In the genomic region with DNA sequence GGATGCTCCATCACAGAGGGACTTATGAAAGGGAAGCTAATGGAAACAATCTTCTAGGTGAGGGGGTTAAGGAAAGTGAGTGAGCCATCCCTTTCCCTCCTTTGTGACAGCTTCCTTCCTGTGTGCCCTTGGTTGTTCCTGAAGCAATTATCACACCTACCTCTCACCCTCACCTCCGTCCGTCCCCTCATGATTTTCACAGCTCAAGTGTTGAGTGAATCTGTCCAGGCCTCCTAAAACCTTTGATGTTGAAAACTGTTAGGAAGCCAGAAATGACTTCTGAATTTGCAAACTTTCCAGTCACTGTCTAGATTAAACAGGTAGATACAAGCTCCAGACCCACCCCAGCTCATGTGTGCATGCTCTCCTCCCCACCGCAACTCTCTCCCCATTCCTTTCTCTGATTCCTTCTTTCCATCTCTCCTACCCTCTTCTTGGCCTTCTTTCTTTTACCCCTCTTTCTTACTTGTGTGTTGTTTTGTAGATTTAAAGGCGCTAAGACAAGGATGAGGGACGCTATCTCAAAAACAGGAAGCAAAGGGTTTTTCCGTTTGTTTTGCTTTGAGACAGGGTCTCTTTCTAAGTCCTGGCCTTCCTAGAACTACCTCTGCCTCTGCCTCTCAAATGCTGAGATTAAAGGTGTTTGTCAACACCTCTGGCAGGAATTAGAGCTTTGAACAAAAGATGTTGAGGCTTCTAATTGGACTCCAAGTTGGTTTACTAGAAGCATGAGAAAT, we compare ENCODE assay signal across 32 mouse cellular contexts. TPM values are rescaled to one million over a fixed set of nuclear protein-coding genes. Genes with fewer than 3 reads are reported as not detected.
A peak's percentile ranks its signal among the peaks of the same experiment; 100 is the strongest.
DNase-seq lines count a peak whose midpoint lies in the region; ATAC-seq and TF ChIP-seq lines count a peak whose summit lies in the region.
"Had no signal": no experiment of that assay in that cellular context is flagged by ENCODE, and none has a peak within 500 bp of the region (broad histone marks: within the 10 kb centered on the region; RNA-seq: fewer than 3 reads in every experiment).

No protein-coding gene starts in this region.

- in situ Hi-C loops in CH12.LX (cut with MboI; ENCODE audit: low pct_ligation_motif_present, low pct_unique_long_range_greater_than_20kb, low sequenced_read_pairs) = no loop called here

- 48% methylated on average over 6 of the region's 6 CpGs for WGBS in heart, embryonic 10.5 days
- 55% methylated on average over 6 of the region's 6 CpGs for WGBS in heart, embryonic 12.5 days
- 52% methylated on average over 6 of the region's 6 CpGs for WGBS in thymus, adult 2 months

- TF ChIP-seq CTCF in thymus, adult 2 months (IDR thresholded peaks at IDR 0.05; ENCODE audit: borderline replicate concordance, control insufficient read depth, extremely low read depth, insufficient read depth, low read length, poor library complexity) = no peak
- TF ChIP-seq CTCF in CH12.LX (conservative IDR thresholded peaks at IDR 0.05 in 1 of 2, IDR thresholded peaks at IDR 0.05 in 1 of 2; ENCODE audit: low read depth in 2 of 2, low read length in 2 of 2) = no peak
- TF ChIP-seq CTCF in left cerebral cortex, adult 2 months (IDR thresholded peaks at IDR 0.05) = no peak

- H3K9ac ChIP-seq in heart, embryonic 12.5 days = no peak overlapping the region
- H3K9ac ChIP-seq in CH12.LX (ENCODE audit: insufficient read depth, low read depth) = peak overlapping the region; percentile 36
- H3K9ac ChIP-seq: embryonic facial prominence, embryonic 12.5 days; forebrain, embryonic 15.5 days; limb, embryonic 13.5 days; lung, embryonic 15.5 days; midbrain, embryonic 15.5 days; neural tube, embryonic 12.5 days had no signal

- no peaks in the 10 kb centered on the region for H3K79me2 ChIP-seq in CH12.LX (replicated peaks; ENCODE audit: control insufficient read depth, extremely low read depth, insufficient read depth, poor library complexity, severe bottlenecking)

- no peak overlapping the region for H3K4me2 ChIP-seq in heart, embryonic 12.5 days
- H3K4me2 ChIP-seq in CH12.LX (ENCODE audit: insufficient read depth, low read depth, poor library complexity, severe bottlenecking) = peak overlapping the region; percentile 70
- H3K4me2 ChIP-seq: embryonic facial prominence, embryonic 12.5 days; forebrain, embryonic 15.5 days; limb, embryonic 13.5 days; liver, embryonic 11.5 days; lung, embryonic 15.5 days; midbrain, embryonic 15.5 days; neural tube, embryonic 12.5 days had no signal

- intact Hi-C loops in left cerebral cortex, adult 2 months (cut with DNase I) = no loop called here

- H3K27ac ChIP-seq in heart, embryonic 10.5 days = no peak overlapping the region
- H3K27ac ChIP-seq in heart, embryonic 12.5 days (ENCODE audit: poor library complexity, severe bottlenecking) = no peak overlapping the region
- H3K27ac ChIP-seq in thymus, adult 2 months (ENCODE audit: control insufficient read depth, insufficient read depth, low read length) = peak overlapping the region; percentile 84
- peak overlapping the region; percentile 61; the same call in 1 of the 2 replicates for H3K27ac ChIP-seq in CH12.LX (ENCODE audit: insufficient read depth, low read depth)
- no peak overlapping the region for H3K27ac ChIP-seq in left cerebral cortex, adult 2 months
- H3K27ac ChIP-seq: embryonic facial prominence, embryonic 12.5 days; forebrain, embryonic 15.5 days; heart, adult 2 months; hindbrain, postnatal 0 days; layer of hippocampus, adult 2 months; limb, embryonic 13.5 days; lung, embryonic 15.5 days; midbrain, embryonic 15.5 days; neural tube, embryonic 12.5 days had no signal

- dilution Hi-C loops in CH12.LX (cut with MboI; ENCODE audit: extremely low pct_ligation_motif_present, extremely low pct_unique_long_range_greater_than_20kb, low sequenced_read_pairs) = no loop called here

- peak; percentile 60 for TF ChIP-seq EP300 in CH12.LX (IDR thresholded peaks at IDR 0.05; ENCODE audit: low read length)

- TF ChIP-seq POLR2A in thymus, adult 2 months (IDR thresholded peaks at IDR 0.05; ENCODE audit: control insufficient read depth, extremely low read depth, insufficient read depth, low read length, poor library complexity) = no peak
- TF ChIP-seq POLR2A in CH12.LX (IDR thresholded peaks at IDR 0.05; ENCODE audit: low read depth, low read length) = no peak

- ATAC-seq in heart, embryonic 12.5 days (ENCODE audit: insufficient number of reproducible peaks, low FRiP score) = no peak
- ATAC-seq: forebrain, embryonic 15.5 days; hindbrain, postnatal 0 days; intestine, postnatal 0 days; midbrain, embryonic 15.5 days had no signal

- TF ChIP-seq RAD21 in CH12.LX (IDR thresholded peaks at IDR 0.05; ENCODE audit: low read depth, low read length) = no peak

- no peaks in the 10 kb centered on the region for H3K27me3 ChIP-seq in heart, embryonic 10.5 days (ENCODE audit: insufficient read depth, poor library complexity, severe bottlenecking)
- H3K27me3 ChIP-seq in heart, embryonic 12.5 days (replicated peaks) = no peaks in the 10 kb centered on the region
- H3K27me3 ChIP-seq in thymus, adult 2 months (ENCODE audit: control insufficient read depth, insufficient read depth, low read length) = no peaks in the 10 kb centered on the region
- no peaks in the 10 kb centered on the region for H3K27me3 ChIP-seq in CH12.LX (replicated peaks)
- H3K27me3 ChIP-seq: embryonic facial prominence, embryonic 12.5 days; forebrain, embryonic 15.5 days; limb, embryonic 13.5 days; lung, embryonic 15.5 days; megakaryocyte, embryonic 14.5 days; midbrain, embryonic 15.5 days; neural tube, embryonic 12.5 days had no signal

- no peaks in the 10 kb centered on the region for H3K9me3 ChIP-seq in heart, embryonic 10.5 days
- no peaks in the 10 kb centered on the region for H3K9me3 ChIP-seq in heart, embryonic 12.5 days (replicated peaks)
- H3K9me3 ChIP-seq in CH12.LX (replicated peaks; ENCODE audit: low read length) = no peaks in the 10 kb centered on the region
- H3K9me3 ChIP-seq: embryonic facial prominence, embryonic 12.5 days; forebrain, embryonic 15.5 days; limb, embryonic 13.5 days; lung, embryonic 15.5 days; megakaryocyte, embryonic 14.5 days; midbrain, embryonic 15.5 days; neural tube, embryonic 12.5 days had no signal

- no peaks in the 10 kb centered on the region for H3K36me3 ChIP-seq in heart, embryonic 10.5 days
- no peaks in the 10 kb centered on the region for H3K36me3 ChIP-seq in heart, embryonic 12.5 days
- H3K36me3 ChIP-seq in thymus, adult 2 months (ENCODE audit: control insufficient read depth, insufficient read depth, low read length) = no peaks in the 10 kb centered on the region
- no peaks in the 10 kb centered on the region for H3K36me3 ChIP-seq in CH12.LX (replicated peaks in 1 of 2; ENCODE audit: control insufficient read depth in 1 of 2, insufficient read depth in 1 of 2, low read length in 1 of 2)
- H3K36me3 ChIP-seq: embryonic facial prominence, embryonic 12.5 days; forebrain, embryonic 15.5 days; limb, embryonic 13.5 days; lung, embryonic 15.5 days; midbrain, embryonic 15.5 days; neural tube, embryonic 12.5 days had no signal

- peak; percentile 55 for DNase-seq in heart, embryonic 10.5 days (ENCODE audit: low spot score)
- peak; percentile 21 for DNase-seq in thymus, adult 2 months
- no peak for DNase-seq in thymus, postnatal 10 days (ENCODE audit: low spot score in 2 of 2)
- no peak for DNase-seq in CH12.LX (ENCODE audit: extremely low read depth)
- DNase-seq in naive thymus-derived CD4-positive, alpha-beta T cell, adult 2 months (ENCODE audit: low read depth) = peak; percentile 69
- DNase-seq in left cerebral cortex, adult 2 months (ENCODE audit: extremely low spot score in 1 of 2, low spot score in 2 of 2) = no peak
- DNase-seq in layer of hippocampus, adult 18-20 months (ENCODE audit: low spot score in 2 of 2) = no peak
- DNase-seq: adrenal gland, postnatal 14 days; cerebellum, adult 11 months; cerebellum, adult 9-11 months; embryo, embryonic 11 days; gastrocnemius, postnatal 36 days; heart, adult 2 months; kidney, adult 9 months; kidney, postnatal 10 days; lung, postnatal 36 days; right cerebral cortex, postnatal 4 days had no signal

- no peaks in the 10 kb centered on the region for H3K4me1 ChIP-seq in heart, embryonic 10.5 days
- no peaks in the 10 kb centered on the region for H3K4me1 ChIP-seq in heart, embryonic 12.5 days (replicated peaks)
- peaks cover 21% of the 10 kb centered on the region for H3K4me1 ChIP-seq in thymus, adult 2 months (replicated peaks; ENCODE audit: control insufficient read depth, insufficient read depth, low read length)
- H3K4me1 ChIP-seq in CH12.LX (ENCODE audit: control insufficient read depth in 1 of 2, insufficient read depth in 2 of 2) = peaks cover 12 to 14% of the 10 kb centered on the region in 2 experiments
- H3K4me1 ChIP-seq: embryonic facial prominence, embryonic 12.5 days; limb, embryonic 13.5 days; lung, embryonic 15.5 days; megakaryocyte, embryonic 14.5 days; neural tube, embryonic 12.5 days had no signal

- no peak overlapping the region for H3K4me3 ChIP-seq in heart, embryonic 10.5 days
- no peak overlapping the region for H3K4me3 ChIP-seq in heart, embryonic 12.5 days
- no peak overlapping the region for H3K4me3 ChIP-seq in thymus, adult 2 months (ENCODE audit: control insufficient read depth, insufficient read depth, low read length)
- H3K4me3 ChIP-seq in CH12.LX (replicated peaks in 1 of 3; ENCODE audit: low read depth in 2 of 3, low read length in 2 of 3, poor library complexity in 1 of 3) = peak overlapping the region in 1 of 3 experiments; percentile 32
- no peak overlapping the region for H3K4me3 ChIP-seq in left cerebral cortex, adult 2 months
- H3K4me3 ChIP-seq: embryonic facial prominence, embryonic 12.5 days; forebrain, embryonic 15.5 days; heart, adult 2 months; layer of hippocampus, adult 2 months; limb, embryonic 13.5 days; lung, embryonic 15.5 days; megakaryocyte, embryonic 14.5 days; midbrain, embryonic 15.5 days; neural tube, embryonic 12.5 days had no signal

TF ChIP-seq in CH12.LX, 34 proteins besides CTCF, POLR2A, EP300 and RAD21:
- TF ChIP-seq CHD1 (IDR thresholded peaks at IDR 0.05; ENCODE audit: low read depth, low read length) = no peak; the same call in 1 of the 2 replicates
- peak; percentile 57; the same call in 1 of the 2 replicates for TF ChIP-seq IRF4 (IDR thresholded peaks at IDR 0.05; ENCODE audit: low read depth, low read length)
- 0 out of 2 replicates have a peak, but pooled peaks have one; percentile 54 for TF ChIP-seq MYC (IDR thresholded peaks at IDR 0.05; ENCODE audit: low read depth, low read length)
- peak; percentile 62; the same call in 1 of the 2 replicates for TF ChIP-seq MAX (IDR thresholded peaks at IDR 0.05; ENCODE audit: low read length)

RNA-seq across cellular contexts. Expression of a gene that starts 48.9 kb away (rescaled TPM):
- polyA plus RNA-seq in heart, embryonic 10.5 days (2016; fragmentation: Nextera tagmentation; extraction: Ambion mirVana) = 0.08 TPM in 1 of 2 replicates, not detected in the other
- polyA plus RNA-seq in heart, embryonic 12.5 days (2016; fragmentation: Nextera tagmentation; extraction: Ambion mirVana) = not detected in 2 replicates
- 46.6 and 52.0 TPM in 2 replicates for polyA plus RNA-seq in thymus, adult 2 months (2012; rRNA removed)
- total RNA-seq in CH12.LX (2012; rRNA removed) (50.9 and 75.8 TPM in 2 replicates), CH12.LX (2014; rRNA removed) (172 and 180 TPM in 2 replicates)
- polyA plus RNA-seq in CH12.LX (2012; ENCODE audit: insufficient read length, low read depth) = 124 and 127 TPM in 2 replicates
- total RNA-seq in left cerebral cortex, adult 2 months (2021) = under 1 TPM; 0.12 to 0.41 TPM
- total RNA-seq in layer of hippocampus, adult 18-20 months (2021) = not detected
- total RNA-seq: gastrocnemius, adult 18-20 months; layer of hippocampus, adult 2 months; layer of hippocampus, postnatal 14 days; left cerebral cortex, postnatal 36 days had no signal
- polyA plus RNA-seq: forebrain, embryonic 15.5 days; liver, embryonic 11.5 days; midbrain, embryonic 15.5 days; neural tube, embryonic 12.5 days had no signal

Comparison
In these comparisons a context has a peak if more than half of its experiments do, and no peak if none do; other contexts are left out.
1. DNase-seq: peak in heart, embryonic 10.5 days (single experiment), thymus, adult 2 months (single experiment) and naive thymus-derived CD4-positive, alpha-beta T cell, adult 2 months (single experiment); none in thymus, postnatal 10 days (0 of 2), CH12.LX (single experiment), left cerebral cortex, adult 2 months (0 of 2) and layer of hippocampus, adult 18-20 months (0 of 2).
2. H3K27ac ChIP-seq: peak in thymus, adult 2 months (single experiment) and CH12.LX (single experiment); none in heart, embryonic 10.5 days (single experiment), heart, embryonic 12.5 days (single experiment) and left cerebral cortex, adult 2 months (single experiment).
3. RNA of a gene that starts 48.9 kb away (polyA plus RNA-seq): 124 to 127 TPM in CH12.LX and 46.6 to 52.0 TPM in thymus, adult 2 months; 0.08 TPM in heart, embryonic 10.5 days and not detected in heart, embryonic 12.5 days; every median in the first group is over 10 times any median in the second.